Mouse (Mus musculus): ENCODE results near the gene Slc24a1.
A peak's percentile ranks its signal among the peaks of the same experiment; 100 is the strongest.

Slc24a1 gene

DNA sequence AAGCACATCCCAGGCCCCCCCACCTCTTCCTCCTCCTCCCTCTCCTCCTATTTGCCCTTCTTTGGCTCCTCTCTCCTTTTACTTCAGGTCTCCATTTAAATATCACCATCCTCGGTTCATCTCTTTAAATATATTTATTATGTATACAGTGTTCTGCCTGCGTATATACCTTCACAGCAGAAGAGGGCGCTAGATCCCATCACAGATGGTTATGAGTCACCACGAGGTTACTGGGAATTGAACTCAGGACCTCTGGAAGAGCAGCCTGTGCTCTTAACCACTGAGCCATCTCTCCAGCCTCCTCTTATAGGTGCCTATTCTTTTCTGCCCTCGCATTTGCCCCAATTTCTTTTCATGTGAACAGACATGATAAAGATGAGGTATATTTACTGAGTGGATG lies 13.9 kb downstream of the Slc24a1 start:
- no peak for DNase-seq (ENCODE audit: low spot score in 2 of 2)

DNA sequence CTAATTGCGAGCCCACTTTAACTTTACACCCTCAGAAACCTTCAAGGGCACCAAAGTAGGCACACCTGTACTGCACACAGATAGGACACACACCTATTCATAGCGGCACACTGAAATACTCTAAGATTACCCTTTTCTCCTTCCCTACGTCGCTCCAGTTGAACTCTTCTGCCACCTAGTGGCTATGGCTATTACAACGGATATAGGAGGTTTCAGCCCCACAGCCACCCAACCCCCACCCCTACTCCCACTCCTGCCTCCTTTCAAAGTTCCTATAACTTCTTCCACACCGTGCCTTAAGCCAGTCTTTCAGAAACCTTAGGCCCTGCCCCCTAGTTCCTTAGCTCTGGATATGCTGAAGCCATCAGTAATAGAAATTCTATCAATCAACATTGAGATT lies 14.9 kb downstream of the Slc24a1 start:
- peak; percentile 33 to 52 for DNase-seq (ENCODE audit: low spot score in 2 of 2)

- DNase-seq (ENCODE audit: low spot score in 2 of 2): peak in 1 of 2 experiments; percentile 72
Measured at GRCm38 (mm10) chr9:64934015-64934754, 17.2 kb downstream of the Slc24a1 start.

GRCm38 (mm10) chr9:64931751-64932610 lies 19.4 kb downstream of the Slc24a1 start:
- no peak for DNase-seq (ENCODE audit: low spot score in 2 of 2)

DNA sequence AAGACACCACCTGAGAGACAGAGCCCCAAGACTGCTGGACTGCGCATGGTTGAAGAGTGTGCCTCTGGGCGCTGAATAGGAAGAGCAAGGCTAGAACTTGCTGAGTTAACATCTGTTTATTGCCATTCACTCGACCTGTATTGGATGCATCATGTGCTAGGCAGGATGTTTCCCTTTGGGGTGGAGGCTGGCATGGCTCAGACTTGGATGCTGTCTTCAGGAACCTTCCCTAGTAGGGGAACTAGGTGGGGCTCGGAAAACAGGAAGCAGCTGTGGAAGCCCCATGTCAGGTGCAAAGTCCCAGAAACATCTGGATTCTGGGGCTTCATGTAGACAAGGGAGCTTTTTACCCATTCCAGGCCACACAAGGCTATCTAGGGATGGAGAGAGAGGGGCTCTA lies 21.2 kb downstream of the Slc24a1 start:
- no peak for DNase-seq (ENCODE audit: low spot score in 2 of 2)

GRCm38 (mm10) chr9:64926201-64926991 lies 25.0 kb downstream of the Slc24a1 start:
- DNase-seq (ENCODE audit: low spot score in 2 of 2): peak in 1 of 2 experiments; percentile 57

GRCm38 (mm10) chr9:64925771-64926170 lies 25.6 kb downstream of the Slc24a1 start:
- DNase-seq (ENCODE audit: low spot score in 2 of 2): no peak

GRCm38 (mm10) chr9:64918560-64918959 lies 32.8 kb downstream of the Slc24a1 start:
- DNase-seq (ENCODE audit: low spot score in 2 of 2): no peak

- DNase-seq (ENCODE audit: low spot score in 2 of 2): no peak
Measured at GRCm38 (mm10) chr9:64914629-64915028, 36.8 kb downstream of the Slc24a1 start.

GRCm38 (mm10) chr9:64913973-64914372 lies 37.4 kb downstream of the Slc24a1 start:
- no peak for DNase-seq (ENCODE audit: low spot score in 2 of 2)

GRCm38 (mm10) chr9:64913406-64913805 lies 38.0 kb downstream of the Slc24a1 start:
- no peak for DNase-seq (ENCODE audit: low spot score in 2 of 2)

GRCm38 (mm10) chr9:64907441-64907840 lies 44.0 kb downstream of the Slc24a1 start:
- no peak for DNase-seq (ENCODE audit: low spot score in 2 of 2)

- DNase-seq (ENCODE audit: low spot score in 2 of 2): no peak
Measured at GRCm38 (mm10) chr9:64904917-64905640, 46.3 kb downstream of the Slc24a1 start.

- DNase-seq (ENCODE audit: low spot score in 2 of 2): peak; percentile 55 to 67
Measured at GRCm38 (mm10) chr9:64903386-64903785, 48.0 kb downstream of the Slc24a1 start.

GRCm38 (mm10) chr9:64902866-64903265 lies 48.5 kb downstream of the Slc24a1 start:
- DNase-seq (ENCODE audit: low spot score in 2 of 2): no peak

GRCm38 (mm10) chr9:64896605-64897004 lies 54.8 kb downstream of the Slc24a1 start:
- DNase-seq (ENCODE audit: low spot score in 2 of 2): no peak

DNA sequence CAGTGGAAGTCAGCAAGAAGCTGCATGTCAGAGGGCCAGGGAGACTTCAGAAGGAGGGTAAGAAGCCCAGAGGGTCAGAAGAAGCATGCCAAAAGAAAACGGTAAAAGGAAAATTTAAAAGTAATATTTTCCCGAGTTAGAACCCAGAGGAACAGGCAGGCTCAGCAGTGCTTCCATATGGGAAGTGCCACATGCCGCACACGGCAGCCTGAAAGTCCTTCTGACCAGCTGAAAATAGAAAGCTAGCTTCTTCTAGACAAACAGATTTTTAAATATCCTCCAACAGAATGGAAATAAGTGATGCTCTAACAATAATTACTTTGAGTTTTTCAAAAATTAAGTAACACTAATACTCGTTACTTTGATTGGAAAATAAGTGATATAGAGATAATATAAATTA lies 65.4 kb downstream of the Slc24a1 start:
- no peak for DNase-seq (ENCODE audit: low spot score in 2 of 2)

Data from urinary bladder, postnatal 36 days (tissue).